Mouse (Mus musculus) bone marrow, adult 2 months (tissue): ENCODE results near the gene Grap2. TPM values are rescaled to one million over a fixed set of nuclear protein-coding genes. Genes with fewer than 3 reads are reported as not detected.

Experiments used
- H3K27ac ChIP-seq: fragments of 200-500 bp; 2 replicates; pipeline ENCODE4 v1.5.1; 2012; ENCODE audit warnings: low read depth, mild to moderate bottlenecking, control low read depth, inconsistent platforms, low read length; ENCODE audit not compliant: control insufficient read depth, poor library complexity, insufficient read depth
- H3K4me1 ChIP-seq: fragments of 200-500 bp; 2 replicates; pipeline ENCODE4 v1.6.1; 2011; ENCODE audit warnings: low read length; ENCODE audit not compliant: control insufficient read depth, insufficient read depth
- H3K4me3 ChIP-seq: fragments of 200-500 bp; replicated peaks from 2 replicates; pipeline ENCODE3; 2011; ENCODE audit warnings: mild to moderate bottlenecking, low read depth, low read length, control low read depth; ENCODE audit not compliant: control insufficient read depth
- CTCF ChIP-seq: fragments of 200-500 bp; IDR thresholded peaks from 2 replicates; pipeline ENCODE4 v1.5.1; 2011; ENCODE audit warnings: low read length, control low read depth; ENCODE audit not compliant: control insufficient read depth, insufficient read depth
- POLR2A ChIP-seq: fragments of 200-500 bp; IDR thresholded peaks from 2 replicates; pipeline ENCODE4 v1.6.1; 2011; ENCODE audit warnings: low read depth, mild to moderate bottlenecking, control low read depth, low read length, borderline replicate concordance; ENCODE audit not compliant: control insufficient read depth
- whole genome bisulfite sequencing: fragments of 180-500 bp; shearing (Covaris S2); methylation state at CpG from one replicate; pipeline ENCODE4 v1.1.7; 2018; 5-methylcytosine and 5-hydroxymethylcytosine counted together
- polyA plus RNA-seq: library from polyadenylated mRNA; stranded (reverse); fragments of >200 nt; gene quantifications from 2 replicates; pipeline ENCODE4 v1.2.4, GENCODE M21; 2011; ENCODE audit warnings: low replicate concordance; ENCODE audit not compliant: missing spikeins, insufficient read depth, insufficient read length

The Grap2 gene
- polyA plus RNA-seq, 1 experiment = 52.0 TPM

DNA sequence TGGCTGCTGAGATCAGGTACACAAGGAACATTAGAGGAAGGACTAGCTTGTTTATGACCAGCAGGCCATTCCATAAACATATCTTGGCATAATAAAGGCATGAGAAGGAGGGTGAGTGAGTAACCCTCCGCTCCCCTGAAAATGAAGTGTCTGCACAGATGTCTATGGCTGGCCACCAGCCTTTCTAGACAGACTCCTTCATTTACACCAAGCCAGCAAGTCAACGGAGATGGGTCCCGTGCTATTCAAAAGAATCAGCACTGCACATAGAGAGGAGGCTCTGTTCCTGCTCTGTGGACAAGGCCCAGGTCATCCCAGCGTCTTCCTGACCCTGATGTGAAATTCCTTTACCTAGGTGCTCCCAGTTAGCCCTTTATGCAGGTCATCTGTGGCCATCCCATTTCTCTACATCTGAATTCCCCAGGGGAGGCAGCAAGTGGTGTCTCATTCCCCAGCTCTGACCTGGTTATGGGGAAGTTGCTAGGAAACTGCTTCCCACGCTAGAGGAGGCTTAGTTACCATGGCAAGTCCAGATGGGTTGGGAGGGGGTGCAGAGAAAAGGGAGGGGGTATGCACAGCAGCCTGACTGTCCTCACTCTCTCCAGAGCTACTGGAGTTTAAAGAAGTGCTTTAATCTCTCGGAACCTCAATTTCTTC, 86.5 kb downstream of the Grap2 start:
- 68% methylated on average over 6 of the region's 6 CpGs for WGBS
- no peak overlapping the region for H3K27ac ChIP-seq
- H3K4me3 ChIP-seq = no peak overlapping the region
- H3K4me1 ChIP-seq = no peaks in the 10 kb centered on the region
- TF ChIP-seq CTCF = no peak

- TF ChIP-seq CTCF = no peak
- TF ChIP-seq POLR2A = no peak
- 68% methylated on average over 4 of the region's 4 CpGs for WGBS
Observed at GRCm38 (mm10) chr15:80660963-80661362, 88.6 kb downstream of the Grap2 start.

DNA sequence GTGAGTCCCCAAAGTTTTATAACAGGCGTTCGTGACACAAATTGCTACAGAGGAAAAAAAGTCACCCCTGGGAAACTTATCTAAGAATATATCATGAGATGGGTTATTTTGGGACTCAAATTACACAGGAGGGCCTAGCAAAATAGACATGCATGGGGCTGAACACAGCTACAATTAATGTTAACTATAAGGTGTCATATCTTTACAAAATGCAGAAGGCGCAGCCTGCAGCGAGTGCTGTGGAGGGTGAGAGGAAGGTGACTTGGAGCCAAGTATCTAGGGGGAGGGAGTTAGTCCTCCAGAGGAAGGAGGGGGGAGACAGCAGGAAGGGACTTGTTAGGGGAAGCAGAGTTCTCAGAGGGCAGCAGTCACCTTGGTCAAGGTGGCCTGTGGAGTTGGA, 92.0 kb downstream of the Grap2 start:
- 55% methylated on average over 4 of the region's 4 CpGs for WGBS
- TF ChIP-seq POLR2A (no peak), CTCF (no peak)
- Histone ChIP-seq H3K4me1 (no peaks in the 10 kb centered on the region), H3K4me3 (no peak overlapping the region), H3K27ac (no peak overlapping the region)

More at GRCm38 (mm10) chr15:80660963-80661362, 88.6 kb downstream of the Grap2 start:
- Histone ChIP-seq H3K4me3 (no peak overlapping the region), H3K27ac (no peak overlapping the region), H3K4me1 (no peaks in the 10 kb centered on the region)

DNA sequence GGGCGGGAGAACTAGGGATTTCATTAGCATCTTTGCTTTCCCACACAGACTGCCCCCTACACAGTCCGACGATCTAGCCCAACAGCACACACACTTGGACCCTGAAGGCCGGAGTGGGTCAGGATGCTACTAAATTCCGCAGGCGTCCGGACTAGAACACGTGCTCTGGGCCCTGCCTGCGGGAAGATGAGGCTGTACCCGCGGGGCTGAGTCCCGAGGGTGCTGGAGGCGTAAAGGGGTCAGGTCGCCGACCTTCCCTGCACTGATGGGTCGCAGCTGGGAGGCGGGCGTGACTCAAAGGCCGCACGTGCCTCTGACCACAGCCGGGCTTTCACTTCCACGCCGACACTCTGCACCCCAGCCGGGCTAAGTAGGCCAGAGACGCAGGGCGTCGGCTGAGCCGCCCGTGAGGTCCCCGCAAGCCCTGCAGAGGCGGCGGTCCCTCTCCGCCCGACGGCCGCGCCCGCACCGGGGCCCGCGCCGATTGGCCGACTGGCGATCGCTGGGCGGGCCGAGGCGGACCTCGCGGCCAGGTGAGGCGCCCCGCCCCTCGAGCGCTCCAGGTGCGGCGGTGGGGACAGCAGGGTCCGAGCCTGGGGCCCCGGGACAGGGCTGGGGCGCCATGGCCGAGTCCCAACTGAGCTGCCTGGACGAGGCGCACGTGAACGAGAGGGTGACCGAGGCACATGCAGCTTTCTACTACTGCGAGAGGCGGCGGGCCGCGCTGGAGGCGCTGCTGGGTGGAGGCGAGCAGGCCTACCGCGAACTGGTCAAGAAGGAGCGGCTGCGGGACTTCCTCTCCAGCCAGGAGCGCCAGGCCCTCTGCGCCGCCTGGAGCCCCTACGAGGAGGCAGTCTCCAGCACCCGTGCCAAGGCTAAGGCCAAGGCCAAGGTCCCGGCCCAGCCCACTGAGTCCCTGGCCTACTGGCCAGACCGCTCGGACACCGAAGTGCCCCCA, 99.2 kb downstream of the Grap2 start, which contains the start of gene Fam83f:
TSS of gene Fam83f (plus strand) at position 553 of the 958 bp plus-strand sequence.
- H3K27ac ChIP-seq = peak within 1 kb of the TSS; percentile 44; the same call in 1 of the 2 replicates
- TF ChIP-seq CTCF (no peak), POLR2A (no peak)
- 21% methylated on average over 82 of the region's 85 CpGs for WGBS
- H3K4me3 ChIP-seq = peak within 1 kb of the TSS; percentile 21
- H3K4me1 ChIP-seq = peaks cover 5% of the 10 kb centered on the region

DNA sequence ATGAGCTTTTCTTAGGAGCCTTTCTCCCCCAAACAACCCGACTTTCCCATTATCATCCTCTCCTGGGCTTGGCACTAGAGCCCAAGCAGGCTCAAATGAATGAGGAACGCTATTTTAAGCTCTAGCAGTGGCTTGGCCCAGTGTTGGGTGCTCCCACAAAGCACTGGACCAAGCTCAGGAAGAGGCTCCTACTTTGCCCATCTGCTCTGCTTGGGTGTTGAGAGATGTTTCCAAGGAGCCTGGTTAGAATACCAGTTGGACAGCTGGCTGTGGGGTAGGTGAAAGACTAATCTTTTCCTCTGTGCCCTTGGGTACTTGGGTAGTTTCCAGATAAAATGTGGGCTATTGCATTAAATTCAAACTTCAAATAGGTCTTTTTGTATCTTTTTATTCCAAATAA, 100.4 kb downstream of the Grap2 start:
- Histone ChIP-seq H3K27ac (no peak overlapping the region), H3K4me3 (no peak overlapping the region), H3K4me1 (peaks cover 5% of the 10 kb centered on the region)
- 72% methylated on average over 2 of the region's 2 CpGs for WGBS
- no peak for TF ChIP-seq POLR2A
- no peak for TF ChIP-seq CTCF

- H3K27ac ChIP-seq = no peak overlapping the region
- WGBS = 50% methylated on average over 4 of the region's 4 CpGs
- TF ChIP-seq POLR2A (no peak), CTCF (no peak)
- H3K4me3 ChIP-seq = no peak overlapping the region
- peaks cover 5% of the 10 kb centered on the region for H3K4me1 ChIP-seq
Observed at GRCm38 (mm10) chr15:80673337-80674095, 101.1 kb downstream of the Grap2 start.

- TF ChIP-seq POLR2A = no peak
- TF ChIP-seq CTCF = no peak
- Histone ChIP-seq H3K27ac (no peak overlapping the region), H3K4me3 (no peak overlapping the region), H3K4me1 (peaks cover 5% of the 10 kb centered on the region)
- WGBS = 61% methylated on average over 6 of the region's 6 CpGs
Observed at GRCm38 (mm10) chr15:80674700-80675099, 102.3 kb downstream of the Grap2 start.
